Mouse (Mus musculus) embryonic fibroblast, embryonic 13.5 days (primary cell): Measurements from ENCODE around the gene Mthfr.

Experiments
- CTCF ChIP-seq: IDR thresholded peaks from 2 replicates; pipeline ENCODE4 v1.5.1; 2011; ENCODE audit warnings: mild to moderate bottlenecking, control low read depth, low read length, moderate library complexity, borderline replicate concordance; ENCODE audit not compliant: insufficient read depth
- POLR2A ChIP-seq: IDR thresholded peaks from 2 replicates; pipeline ENCODE4 v1.6.1; 2011; ENCODE audit warnings: low read depth, mild to moderate bottlenecking, control low read depth, low read length, moderate library complexity

DNA sequence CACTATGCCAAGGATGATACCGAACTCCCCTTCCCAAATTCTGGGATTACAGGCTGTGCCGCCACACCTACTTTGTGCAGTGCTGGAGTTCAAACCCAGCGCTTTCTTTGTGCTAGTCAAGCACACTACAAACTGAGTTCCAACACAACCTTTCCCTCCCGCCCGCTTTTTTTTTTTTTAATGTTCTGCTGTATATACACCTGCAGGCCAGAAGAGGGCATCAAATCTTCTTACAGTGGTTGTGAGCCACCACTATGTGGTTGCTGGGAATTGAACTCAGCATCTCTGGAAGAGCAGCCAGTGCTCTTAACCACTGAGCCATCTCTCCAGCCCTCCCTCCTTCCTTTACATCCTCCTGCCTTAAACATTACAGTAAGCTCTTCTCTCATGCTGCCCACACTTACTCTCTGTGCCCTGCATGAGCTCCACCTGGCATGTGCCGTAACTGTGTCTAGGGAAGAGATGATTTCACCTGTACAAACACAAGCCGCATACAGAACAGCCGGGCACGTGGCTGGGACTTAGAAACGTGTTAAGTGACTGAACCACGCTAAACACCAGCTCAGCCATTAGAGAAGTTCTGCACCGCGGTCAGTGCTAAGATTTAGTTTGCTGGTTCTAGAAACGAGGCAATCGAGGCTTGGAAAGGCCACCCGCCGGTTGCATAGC, 35.8 kb downstream of the Mthfr start:
- TF ChIP-seq CTCF (no peak), POLR2A (no peak)
